Mouse (Mus musculus) telencephalon, adult 2 months (tissue): Measurements from ENCODE around the gene Ptgfrn.
A peak's percentile ranks its signal among the peaks of the same experiment; 100 is the strongest.

ENCODE experiments used
- DNase-seq: peaks from one replicate; pipeline ENCODE4 v3.0.0-alpha.2; 2011; ENCODE audit warnings: low read depth, low spot score

Gene Ptgfrn

GRCm38 (mm10) chr3:101037984-101038545 lies 72.0 kb downstream of the Ptgfrn start:
- DNase-seq, result no peak

DNA sequence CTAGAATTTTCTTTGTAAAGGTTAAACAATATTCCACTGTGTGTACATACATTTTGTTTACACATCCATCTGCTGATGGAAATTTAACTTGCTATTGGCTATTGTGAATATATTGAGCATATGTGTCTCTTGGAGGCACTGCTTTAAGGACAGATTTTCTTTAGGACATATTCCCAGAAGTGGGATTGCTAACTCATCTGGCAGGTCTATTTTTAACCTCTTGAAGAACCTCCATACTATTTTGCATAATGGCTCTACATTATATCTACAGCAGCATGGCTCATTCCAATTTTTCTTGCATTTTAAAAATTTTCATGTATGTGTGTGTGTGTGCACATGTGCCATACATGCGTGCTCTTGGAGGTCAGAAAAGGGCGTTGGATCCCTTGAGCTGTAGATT lies 74.1 kb downstream of the Ptgfrn start:
- peak; percentile 32 for DNase-seq

- no peak for DNase-seq
Measured at GRCm38 (mm10) chr3:101034509-101034908, 75.6 kb downstream of the Ptgfrn start.

- DNase-seq, result no peak
Measured at GRCm38 (mm10) chr3:101033644-101034043, 76.4 kb downstream of the Ptgfrn start.

GRCm38 (mm10) chr3:101031456-101032142 lies 78.5 kb downstream of the Ptgfrn start:
- no peak for DNase-seq

GRCm38 (mm10) chr3:101030630-101031029 lies 79.4 kb downstream of the Ptgfrn start:
- no peak for DNase-seq

- no peak for DNase-seq
Measured at GRCm38 (mm10) chr3:101029339-101029738, 80.7 kb downstream of the Ptgfrn start, which contains the start of gene Cd101. Gene Cd101 (minus strand): TSS chr3:101029556.

- DNase-seq, result no peak
Measured at GRCm38 (mm10) chr3:101026741-101027140, 83.3 kb downstream of the Ptgfrn start.

DNA sequence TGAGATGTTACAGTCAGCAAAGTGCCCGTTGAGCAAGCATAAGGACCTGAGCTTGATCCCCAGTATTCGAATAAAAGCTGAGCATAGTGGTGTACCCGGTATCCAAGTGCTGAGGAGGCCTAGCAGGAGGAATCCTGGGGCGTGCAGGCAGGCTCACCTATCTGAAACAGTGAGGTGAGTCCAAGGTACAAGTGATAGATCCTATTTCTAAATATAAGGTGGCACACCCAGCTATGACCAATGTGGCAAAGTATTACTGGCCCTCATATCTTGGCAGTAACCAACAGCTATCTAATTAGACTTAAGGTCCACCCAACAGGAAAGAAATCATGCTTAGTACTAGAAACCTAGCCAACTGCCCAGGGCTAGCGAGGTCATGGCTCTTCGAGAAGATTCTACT lies 87.1 kb downstream of the Ptgfrn start:
- no peak for DNase-seq

DNA sequence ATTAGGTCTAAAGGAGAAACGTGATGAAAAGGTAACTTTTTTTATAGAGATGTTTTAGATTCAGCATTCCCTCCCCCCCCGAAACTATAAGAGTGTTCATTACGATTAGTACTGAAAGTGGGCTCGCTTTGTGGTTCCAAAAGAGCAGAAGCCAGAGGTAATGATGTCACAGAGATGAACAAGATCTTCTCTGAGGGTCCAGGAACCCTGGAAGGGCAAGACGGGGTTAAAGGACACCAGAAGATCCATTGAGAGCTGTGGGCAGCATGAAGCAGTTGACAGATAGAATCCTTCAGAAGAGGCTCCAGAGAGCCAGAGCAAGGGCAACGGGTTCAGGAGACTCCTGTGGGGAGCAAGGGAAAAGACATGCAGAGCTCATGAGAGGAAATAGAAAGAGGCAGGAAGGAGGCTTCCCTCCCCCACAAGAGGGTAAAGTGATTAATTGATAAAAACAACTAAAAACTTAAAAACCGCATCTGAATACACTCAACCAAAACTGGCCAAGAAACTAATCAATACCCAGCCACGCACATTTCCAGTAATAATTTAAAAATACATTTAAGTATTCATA lies 88.5 kb downstream of the Ptgfrn start:
- DNase-seq, result no peak

DNA sequence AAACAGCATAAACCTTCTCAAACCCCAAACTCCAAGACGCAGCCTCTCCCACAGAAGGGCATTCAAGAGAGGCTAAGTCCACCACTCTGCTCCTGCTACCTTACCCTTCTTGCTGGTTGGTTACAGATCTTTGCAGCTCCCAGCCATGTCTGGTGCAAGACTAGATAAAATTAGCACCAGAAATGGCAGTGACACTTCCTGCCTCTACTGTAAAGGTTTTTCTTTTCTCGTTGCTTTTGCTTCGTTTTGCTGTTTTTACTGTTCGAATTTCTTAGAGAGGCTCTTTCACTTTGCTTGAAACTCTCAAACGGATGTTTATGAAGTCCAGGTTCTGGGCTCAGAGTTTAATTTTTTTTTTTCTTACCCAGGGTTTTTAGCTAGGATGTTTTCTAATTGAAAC lies 89.0 kb downstream of the Ptgfrn start:
- no peak for DNase-seq

DNA sequence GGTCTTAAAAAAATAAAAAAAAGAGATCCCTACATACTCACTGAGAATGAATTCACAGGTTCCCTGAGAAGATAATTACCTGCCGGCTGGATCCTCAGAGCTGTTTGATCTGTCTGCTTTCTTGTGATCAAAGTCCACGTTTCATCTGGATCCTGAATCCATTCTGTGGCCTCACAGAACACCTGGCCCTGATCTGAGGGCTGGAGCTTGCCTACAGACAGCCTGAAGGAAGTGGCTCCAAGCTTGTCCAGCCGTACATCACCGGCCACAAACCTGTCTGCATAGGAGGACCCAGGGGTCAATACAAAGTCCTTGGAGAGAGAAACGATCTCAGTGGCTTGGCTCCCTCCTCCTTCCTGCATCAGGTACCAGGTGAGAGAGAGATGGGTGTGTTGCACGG lies 91.6 kb downstream of the Ptgfrn start:
- DNase-seq, result no peak

DNA sequence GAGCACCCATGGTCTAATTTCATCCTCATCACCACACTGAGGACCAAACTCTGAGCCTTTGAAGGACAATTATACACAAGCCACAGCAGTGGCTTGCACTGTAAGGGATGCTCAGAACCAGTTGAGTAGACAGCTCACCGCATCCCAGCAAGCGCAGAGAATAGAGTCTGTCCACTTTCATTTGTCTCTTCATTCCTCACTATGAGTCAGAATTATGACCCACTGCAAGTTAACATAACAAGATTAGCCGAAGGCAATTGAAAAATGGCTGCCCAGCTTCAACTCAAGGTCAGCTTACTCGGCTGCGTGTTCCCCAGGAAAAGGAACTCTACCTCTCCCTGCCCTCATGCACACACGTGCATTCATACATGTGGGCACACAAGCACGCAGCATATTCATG lies 94.0 kb downstream of the Ptgfrn start:
- no peak for DNase-seq

- no peak for DNase-seq
Measured at GRCm38 (mm10) chr3:101015254-101015653, 94.8 kb downstream of the Ptgfrn start.

DNA sequence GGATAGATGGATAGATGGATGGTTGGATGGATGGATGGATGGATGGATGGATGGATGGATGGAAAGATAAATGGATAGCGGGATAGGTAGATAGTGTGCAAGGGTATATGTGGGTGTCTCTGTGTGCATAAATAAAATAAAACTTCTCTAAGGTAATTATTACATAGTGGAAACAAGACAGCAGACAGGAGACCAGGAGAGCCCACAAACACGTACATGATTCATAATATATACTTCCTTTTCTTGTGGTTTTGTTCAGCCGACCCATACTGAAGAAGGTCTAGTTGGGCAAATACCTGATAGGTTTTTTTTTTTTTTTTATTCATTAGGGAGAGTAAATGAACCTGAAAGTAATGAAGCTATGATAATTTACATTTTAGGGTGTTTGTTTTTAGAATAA lies 96.5 kb downstream of the Ptgfrn start:
- DNase-seq, result no peak

DNA sequence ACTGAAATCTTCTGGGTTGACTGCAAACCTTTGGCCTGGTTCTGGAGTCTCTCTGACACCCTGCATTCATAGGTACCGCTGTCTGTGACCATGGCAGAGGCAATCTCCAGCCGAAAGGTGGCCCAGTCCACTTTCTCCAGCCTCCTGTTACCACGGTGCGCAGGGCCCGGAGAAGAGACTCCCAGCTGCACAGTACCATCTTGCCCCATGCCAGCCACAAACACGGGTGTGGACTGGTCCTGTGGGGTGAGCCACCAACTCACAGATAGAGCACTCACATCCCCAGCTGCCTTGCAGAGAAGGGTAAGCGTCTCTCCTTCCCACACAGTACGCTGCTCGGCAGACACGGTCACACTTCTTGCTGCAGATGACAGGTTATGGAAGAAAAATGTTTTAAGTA lies 97.1 kb downstream of the Ptgfrn start:
- DNase-seq, result no peak

- no peak for DNase-seq
Measured at GRCm38 (mm10) chr3:101012597-101012996, 97.5 kb downstream of the Ptgfrn start.

- no peak for DNase-seq
Measured at GRCm38 (mm10) chr3:101012131-101012571, 97.9 kb downstream of the Ptgfrn start.

- DNase-seq, result no peak
Measured at GRCm38 (mm10) chr3:101011203-101011600, 98.9 kb downstream of the Ptgfrn start.

DNA sequence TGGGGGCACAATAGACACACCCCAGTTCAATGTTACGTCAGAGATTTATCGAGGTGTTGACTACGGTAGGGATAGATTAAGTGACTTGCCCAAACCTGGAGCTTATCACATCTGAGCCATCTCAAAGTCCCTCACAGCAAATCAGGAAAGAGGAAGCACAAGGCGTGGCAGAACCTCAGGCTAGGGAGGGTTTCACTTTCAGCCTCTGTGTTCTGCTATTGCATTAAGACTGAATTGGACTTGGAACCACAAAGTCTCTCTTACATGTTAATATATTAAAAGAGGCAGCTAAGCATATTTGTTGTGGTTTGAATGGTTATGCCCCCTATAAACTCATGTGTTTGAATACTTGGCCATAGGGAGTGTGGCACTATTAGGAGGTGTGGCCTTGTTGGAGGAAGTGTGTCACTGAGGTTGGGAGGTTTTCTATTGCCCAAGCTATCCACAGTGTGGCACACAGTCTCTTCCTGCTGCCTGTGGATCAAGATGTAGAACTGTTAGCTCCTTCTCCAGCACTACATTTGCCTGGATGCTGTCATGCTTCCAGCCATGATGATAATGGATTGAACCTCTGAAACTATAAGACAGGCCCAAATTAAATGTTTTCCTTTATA lies 99.4 kb downstream of the Ptgfrn start:
- no peak for DNase-seq

- DNase-seq, result no peak
Measured at GRCm38 (mm10) chr3:101007112-101007782, 102.8 kb downstream of the Ptgfrn start.

GRCm38 (mm10) chr3:101005392-101005791 lies 104.7 kb downstream of the Ptgfrn start:
- DNase-seq, result no peak
